Mouse (Mus musculus) embryonic fibroblast, embryonic 13.5 days (primary cell): ENCODE measurements around the gene Dnajb9. TPM values are rescaled to one million over a fixed set of nuclear protein-coding genes. Genes with fewer than 3 reads are reported as not detected.

Source experiments
- H3K27ac ChIP-seq: 2 replicates; pipeline ENCODE4 v1.5.1; 2012; ENCODE audit warnings: low read length, control low read depth, inconsistent platforms; ENCODE audit not compliant: insufficient read depth
- H3K4me1 ChIP-seq: 2 replicates; pipeline ENCODE4 v1.6.1; 2011; ENCODE audit warnings: low read length; ENCODE audit not compliant: control insufficient read depth, insufficient read depth
- H3K4me3 ChIP-seq: 2 replicates; pipeline ENCODE4 v1.5.1; 2011; ENCODE audit warnings: mild to moderate bottlenecking, control low read depth, low read length; ENCODE audit not compliant: insufficient read depth
- CTCF ChIP-seq: IDR thresholded peaks from 2 replicates; pipeline ENCODE4 v1.5.1; 2011; ENCODE audit warnings: mild to moderate bottlenecking, control low read depth, low read length, moderate library complexity, borderline replicate concordance; ENCODE audit not compliant: insufficient read depth
- POLR2A ChIP-seq: IDR thresholded peaks from 2 replicates; pipeline ENCODE4 v1.6.1; 2011; ENCODE audit warnings: low read depth, mild to moderate bottlenecking, control low read depth, low read length, moderate library complexity
- polyA plus RNA-seq: library from polyadenylated mRNA; stranded (reverse); fragments of >200 nt; gene quantifications from 2 replicates; pipeline ENCODE4 v1.2.4, GENCODE M21; 2011; ENCODE audit warnings: low read depth; ENCODE audit not compliant: missing spikeins, insufficient read length

The Dnajb9 gene
- polyA plus RNA-seq, 1 experiment: 28.3 TPM

DNA sequence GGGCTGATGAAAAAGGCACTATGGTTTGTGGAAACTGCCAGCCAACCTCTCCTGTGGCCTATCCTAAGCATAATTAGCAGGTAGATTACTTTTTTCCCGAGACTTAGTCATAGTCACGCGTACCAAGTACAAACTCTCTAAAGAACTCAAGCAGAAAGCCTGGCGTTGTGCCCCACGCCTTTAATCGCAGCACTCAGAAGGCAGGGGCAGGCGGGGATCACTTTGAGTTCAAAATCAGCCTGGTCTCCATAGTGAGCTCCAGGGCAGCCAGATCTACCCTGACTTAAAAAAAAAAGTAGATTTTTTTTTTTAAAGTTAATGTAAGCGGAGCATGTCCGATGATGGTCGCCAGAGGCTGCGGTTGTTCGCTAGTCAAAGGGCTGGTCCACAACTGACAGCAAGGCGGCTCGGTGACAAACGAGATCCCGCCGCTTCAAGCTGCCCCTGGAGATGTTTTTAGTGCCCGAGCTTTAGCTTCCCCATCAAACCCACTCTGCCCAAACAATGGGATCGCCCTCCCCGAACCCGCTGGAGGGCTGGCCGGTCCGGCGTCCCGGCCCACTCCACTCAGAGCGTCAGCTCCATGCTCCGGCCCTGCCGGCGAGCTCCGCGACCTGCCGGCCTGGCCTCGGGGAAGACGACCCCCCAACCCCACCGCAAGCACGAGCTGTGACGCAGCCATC, 844 bp downstream of the Dnajb9 start:
- Histone ChIP-seq H3K4me3 (peak overlapping the region; percentile 75), H3K4me1 (no peaks in the 10 kb centered on the region), H3K27ac (no peak overlapping the region)
- no peak for TF ChIP-seq POLR2A
- no peak for TF ChIP-seq CTCF

DNA sequence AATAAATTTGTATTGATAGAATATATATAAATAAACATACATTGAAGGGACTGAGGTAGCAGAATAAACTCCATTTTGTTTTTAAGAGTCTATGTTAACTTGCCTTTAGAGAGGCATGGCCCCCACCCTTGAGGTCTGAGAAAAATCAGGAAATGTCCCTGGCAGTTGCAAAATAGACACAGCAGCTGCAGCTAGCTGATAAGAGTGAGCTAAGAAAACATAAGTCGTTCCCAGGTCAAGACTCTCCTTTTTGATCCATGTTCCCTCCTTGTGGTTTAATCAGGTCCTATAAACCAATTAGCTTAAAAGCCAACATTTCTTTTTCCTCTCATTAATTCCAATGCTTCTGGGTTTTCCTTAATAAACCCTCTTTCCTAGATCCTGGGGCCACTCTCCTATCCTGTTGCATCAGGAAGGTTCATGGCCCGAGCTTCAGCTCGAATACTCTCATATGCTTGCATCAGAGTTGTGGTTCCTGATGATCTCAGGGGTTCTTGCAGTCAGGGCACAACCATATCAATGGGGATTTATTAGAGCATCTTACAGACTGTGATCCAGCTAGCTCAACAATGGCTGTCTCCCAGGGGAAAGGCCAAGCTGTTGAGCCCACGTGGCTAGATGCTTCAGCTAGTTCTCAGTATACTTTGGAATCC, 12.1 kb downstream of the Dnajb9 start:
- TF ChIP-seq CTCF (no peak), POLR2A (no peak)
- H3K27ac ChIP-seq: no peak overlapping the region
- no peak overlapping the region for H3K4me3 ChIP-seq
- H3K4me1 ChIP-seq: no peaks in the 10 kb centered on the region

DNA sequence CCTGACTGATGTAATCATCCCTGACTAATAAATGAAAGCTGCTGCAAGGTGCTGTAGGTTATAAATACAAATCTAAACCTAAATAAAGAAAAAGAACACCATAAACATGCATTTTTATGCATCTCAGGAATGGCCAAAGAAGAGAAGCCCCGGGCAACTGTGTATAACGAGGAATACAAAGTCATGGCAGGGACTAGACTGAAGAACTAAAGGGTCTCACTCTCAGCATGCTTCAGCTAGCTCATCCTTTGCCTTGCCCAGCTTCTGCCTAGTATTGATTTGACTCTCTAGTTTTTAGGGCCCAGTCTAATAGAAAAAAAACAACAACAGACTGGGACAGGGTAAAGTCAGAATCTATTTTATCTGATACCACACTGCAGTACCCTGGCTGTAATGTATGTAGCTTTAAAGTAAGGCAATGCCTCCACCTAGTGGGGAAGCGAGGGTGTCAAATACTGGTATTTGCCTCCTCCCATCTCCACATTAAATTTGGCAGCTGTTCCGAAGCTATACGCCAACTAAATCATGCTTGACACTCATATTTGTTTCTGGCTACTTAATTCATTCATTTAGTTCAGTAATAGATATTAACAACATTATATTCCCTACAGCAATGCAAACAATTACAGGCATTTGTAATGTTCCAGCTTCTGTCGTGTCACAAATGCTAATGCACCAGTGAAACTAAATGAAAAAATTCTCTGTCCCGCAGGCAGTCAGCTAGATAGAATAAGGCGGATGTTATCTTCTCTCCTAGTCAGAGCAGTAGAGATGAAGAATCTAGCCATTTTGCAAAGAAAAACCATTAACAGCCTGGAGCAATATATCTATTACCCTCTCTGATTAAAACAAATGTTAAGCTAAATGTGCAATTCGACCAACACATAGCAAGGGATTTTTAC, 28.8 kb downstream of the Dnajb9 start:
- no peaks in the 10 kb centered on the region for H3K4me1 ChIP-seq
- H3K27ac ChIP-seq: no peak overlapping the region
- TF ChIP-seq POLR2A (no peak), CTCF (no peak)
- H3K4me3 ChIP-seq: no peak overlapping the region

DNA sequence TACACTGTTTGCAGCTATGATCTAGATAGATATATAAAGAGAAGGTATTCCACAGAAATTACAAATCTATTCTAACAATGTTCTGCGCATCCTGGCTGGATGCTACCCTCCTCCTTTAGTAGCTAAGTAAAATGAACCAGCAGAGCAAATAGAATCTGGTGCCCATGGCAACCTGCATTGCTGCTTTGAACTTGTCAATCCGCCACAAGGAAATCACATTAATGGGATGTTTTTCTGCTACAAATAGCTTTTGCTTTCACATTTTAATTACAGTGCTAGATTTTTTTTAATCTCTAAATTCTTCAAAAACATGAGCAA, 33.1 kb downstream of the Dnajb9 start:
- no peak for TF ChIP-seq CTCF
- no peak for TF ChIP-seq POLR2A

DNA sequence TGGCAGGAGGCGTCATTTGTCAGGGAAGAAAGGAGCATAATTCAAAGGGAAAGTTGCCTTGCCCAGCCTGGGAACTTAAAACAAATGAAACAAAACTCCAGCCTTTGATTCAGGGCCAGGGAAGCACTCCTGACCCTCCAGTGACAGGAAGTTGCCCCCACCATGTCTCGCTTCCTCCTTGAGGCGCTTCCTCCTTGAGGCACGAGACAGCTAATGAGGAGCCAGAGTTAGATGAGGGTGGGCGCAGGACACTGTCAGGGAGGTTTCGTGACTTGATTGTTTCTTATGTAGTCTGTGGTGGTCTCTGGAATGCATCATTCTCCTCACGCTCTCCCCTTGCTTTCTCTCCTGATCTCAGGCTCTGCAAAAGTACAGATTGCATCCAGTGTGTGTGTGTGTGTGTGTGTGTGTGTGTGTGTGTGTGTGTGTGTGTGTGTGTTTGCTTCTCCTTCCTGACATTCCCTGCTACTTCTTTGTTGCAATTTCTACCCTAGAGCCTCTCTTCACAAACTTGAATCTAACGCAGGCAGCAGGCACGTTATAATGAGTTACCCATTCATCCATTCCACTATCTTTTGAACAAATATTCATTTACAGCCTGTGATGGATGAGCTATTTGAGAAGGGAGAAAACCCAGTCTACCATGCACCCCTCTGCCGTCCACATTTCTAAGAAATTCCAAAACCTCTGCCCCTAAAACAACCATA, 33.6 kb downstream of the Dnajb9 start:
- Histone ChIP-seq H3K27ac (no peak overlapping the region), H3K4me1 (no peaks in the 10 kb centered on the region), H3K4me3 (no peak overlapping the region)
- TF ChIP-seq CTCF (no peak), POLR2A (no peak)

More for the DNA sequence above, 33.1 kb downstream of the Dnajb9 start:
- H3K4me1 ChIP-seq: no peaks in the 10 kb centered on the region
- H3K27ac ChIP-seq: no peak overlapping the region
- H3K4me3 ChIP-seq: no peak overlapping the region

DNA sequence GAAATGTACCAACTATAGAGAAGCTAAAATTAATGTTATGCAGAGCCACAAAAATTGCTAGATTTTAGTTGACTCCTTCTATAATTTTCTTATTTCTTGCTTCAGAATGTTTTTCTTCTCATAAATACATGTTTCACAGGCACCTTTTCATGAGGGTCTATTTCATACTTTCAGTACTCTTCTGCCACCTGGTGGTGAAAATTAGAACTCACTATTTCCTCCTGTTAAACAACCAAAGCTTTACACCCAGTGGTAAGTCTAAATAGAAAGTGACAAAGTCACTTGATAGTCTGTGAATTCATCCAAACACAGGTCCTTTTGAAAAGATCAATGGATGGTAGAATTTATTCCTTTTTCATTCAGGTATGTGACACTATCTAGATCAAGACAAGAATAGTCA, 43.2 kb downstream of the Dnajb9 start:
- TF ChIP-seq CTCF: no peak
- no peaks in the 10 kb centered on the region for H3K4me1 ChIP-seq
- H3K27ac ChIP-seq: no peak overlapping the region
- H3K4me3 ChIP-seq: no peak overlapping the region

DNA sequence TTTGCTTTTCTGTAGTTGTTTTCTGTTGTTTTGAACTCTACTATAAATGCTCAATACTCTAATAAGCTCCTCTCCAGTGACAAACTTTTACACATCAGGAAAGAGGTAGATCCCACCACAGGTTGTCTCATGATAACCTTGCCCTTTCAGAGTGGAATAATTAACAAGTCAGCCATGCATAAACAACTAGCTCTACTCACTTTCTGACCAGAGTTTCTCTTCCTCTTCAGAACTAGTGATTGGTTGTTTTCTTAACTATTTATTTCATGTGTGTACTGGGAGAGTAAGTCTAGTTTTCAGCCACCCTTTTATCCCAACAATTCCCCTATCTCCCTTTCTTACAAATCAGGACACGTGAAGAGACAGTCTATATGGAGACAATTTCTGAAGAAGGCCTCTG, 50.8 kb downstream of the Dnajb9 start:
- H3K4me3 ChIP-seq: no peak overlapping the region
- TF ChIP-seq POLR2A (no peak), CTCF (no peak)
- H3K4me1 ChIP-seq: no peaks in the 10 kb centered on the region
- no peak overlapping the region for H3K27ac ChIP-seq

Other genes with a start within 250 kb of the Dnajb9 start
- gene Pnpla8, start 11.0 kb upstream of the Dnajb9 start, polyA plus RNA-seq: 50.0 and 51.4 TPM in 2 replicates
- 2.6 and 5.4 TPM in 2 replicates for gene Nrcam, start 118.6 kb upstream of the Dnajb9 start, polyA plus RNA-seq